In genomic region chr4:52917311-52917688, GRCm38 (mm10) we compare ENCODE assay signal across 42 mouse cellular contexts. TPM values are rescaled to one million over a fixed set of nuclear protein-coding genes. Genes with fewer than 3 reads are reported as not detected.
"Had no signal": no experiment of that assay in that cellular context is flagged by ENCODE, and none has a peak within 500 bp of the region (broad histone marks: within the 10 kb centered on the region; RNA-seq: fewer than 3 reads in every experiment).

No protein-coding gene starts in this region.

- H3K27me3 ChIP-seq: heart, embryonic 13.5 days; heart, embryonic 15.5 days; hindbrain, embryonic 13.5 days; hindbrain, embryonic 15.5 days; kidney, embryonic 15.5 days; limb, embryonic 13.5 days; limb, embryonic 15.5 days; liver, embryonic 13.5 days had no signal

- H3K4me2 ChIP-seq: heart, embryonic 11.5 days; heart, embryonic 13.5 days; heart, embryonic 15.5 days; hindbrain, embryonic 13.5 days; hindbrain, embryonic 15.5 days; kidney, embryonic 15.5 days; limb, embryonic 13.5 days; limb, embryonic 15.5 days; liver, embryonic 11.5 days; liver, embryonic 13.5 days had no signal

- H3K4me3 ChIP-seq: heart, embryonic 13.5 days; heart, embryonic 15.5 days; hindbrain, embryonic 13.5 days; hindbrain, embryonic 15.5 days; kidney, embryonic 15.5 days; limb, embryonic 13.5 days; limb, embryonic 15.5 days; liver, embryonic 13.5 days had no signal

- H3K4me1 ChIP-seq: heart, embryonic 13.5 days; heart, embryonic 15.5 days; hindbrain, embryonic 13.5 days; hindbrain, embryonic 15.5 days; kidney, embryonic 15.5 days; limb, embryonic 13.5 days; limb, embryonic 15.5 days had no signal

- H3K36me3 ChIP-seq: heart, embryonic 13.5 days; heart, embryonic 15.5 days; hindbrain, embryonic 13.5 days; hindbrain, embryonic 15.5 days; kidney, embryonic 15.5 days; limb, embryonic 13.5 days; limb, embryonic 15.5 days; liver, embryonic 13.5 days had no signal

- H3K9me3 ChIP-seq: heart, embryonic 13.5 days; heart, embryonic 15.5 days; hindbrain, embryonic 13.5 days; hindbrain, embryonic 15.5 days; kidney, embryonic 15.5 days; limb, embryonic 13.5 days; limb, embryonic 15.5 days; liver, embryonic 13.5 days had no signal

- H3K9ac ChIP-seq: heart, embryonic 13.5 days; heart, embryonic 15.5 days; hindbrain, embryonic 13.5 days; hindbrain, embryonic 15.5 days; kidney, embryonic 15.5 days; limb, embryonic 13.5 days; limb, embryonic 15.5 days; liver, embryonic 13.5 days had no signal

- ATAC-seq: hindbrain, postnatal 0 days; intestine, embryonic 16.5 days had no signal

- H3K27ac ChIP-seq: heart, embryonic 13.5 days; heart, embryonic 15.5 days; hindbrain, embryonic 13.5 days; hindbrain, embryonic 15.5 days; hindbrain, postnatal 0 days; kidney, embryonic 15.5 days; kidney, postnatal 0 days; limb, embryonic 13.5 days; limb, embryonic 15.5 days; liver, embryonic 13.5 days had no signal

- DNase-seq: gastrocnemius, postnatal 14 days; gastrocnemius, postnatal 36 days; heart, adult 18-20 months; heart, postnatal 14 days; heart, postnatal 36 days; kidney, adult 11 months; kidney, adult 2 months; kidney, adult 9 months; kidney, postnatal 14 days; kidney, postnatal 36 days; layer of hippocampus, adult 9-11 months; layer of hippocampus, postnatal 36 days; left cerebral cortex, postnatal 4 days; liver, embryonic 13.5 days had no signal

RNA-seq across cellular contexts. Expression of gene Olfr272, which starts 1.7 kb away (rescaled TPM):
- total RNA-seq: gastrocnemius, adult 18-20 months; gastrocnemius, adult 8-10 months; gastrocnemius, postnatal 14 days; gastrocnemius, postnatal 36 days; heart, adult 18-20 months; heart, adult 8-10 months; heart, postnatal 14 days; heart, postnatal 36 days; hematopoietic stem cell, adult 5-6 weeks; hindbrain, postnatal 0 days; layer of hippocampus, adult 18-20 months; layer of hippocampus, adult 8-10 months; layer of hippocampus, postnatal 36 days; left cerebral cortex, adult 18-20 months; left cerebral cortex, adult 8-10 months; left cerebral cortex, postnatal 10 days; left cerebral cortex, postnatal 25 days; left cerebral cortex, postnatal 4 days had no signal
- polyA plus RNA-seq: heart, embryonic 11.5 days; heart, embryonic 13.5 days; heart, embryonic 15.5 days; heart, postnatal 0 days; hindbrain, embryonic 11.5 days; hindbrain, embryonic 13.5 days; hindbrain, embryonic 15.5 days; hindbrain, postnatal 0 days; intestine, embryonic 14.5 days; intestine, embryonic 16.5 days; kidney, adult 2 months; kidney, embryonic 15.5 days; kidney, postnatal 0 days; large intestine, adult 2 months; limb, embryonic 11.5 days; limb, embryonic 13.5 days; limb, embryonic 15.5 days; liver, embryonic 11.5 days; liver, embryonic 13.5 days had no signal

RNA-seq across cellular contexts. Expression of gene Olfr270, which starts 47.0 kb away (rescaled TPM):
- total RNA-seq: gastrocnemius, adult 18-20 months; gastrocnemius, adult 8-10 months; gastrocnemius, postnatal 14 days; gastrocnemius, postnatal 36 days; heart, adult 18-20 months; heart, adult 8-10 months; heart, postnatal 14 days; heart, postnatal 36 days; hematopoietic stem cell, adult 5-6 weeks; hindbrain, postnatal 0 days; layer of hippocampus, adult 18-20 months; layer of hippocampus, adult 8-10 months; layer of hippocampus, postnatal 36 days; left cerebral cortex, adult 18-20 months; left cerebral cortex, adult 8-10 months; left cerebral cortex, postnatal 10 days; left cerebral cortex, postnatal 25 days; left cerebral cortex, postnatal 4 days had no signal
- polyA plus RNA-seq: heart, embryonic 11.5 days; heart, embryonic 13.5 days; heart, embryonic 15.5 days; heart, postnatal 0 days; hindbrain, embryonic 11.5 days; hindbrain, embryonic 13.5 days; hindbrain, embryonic 15.5 days; hindbrain, postnatal 0 days; intestine, embryonic 14.5 days; intestine, embryonic 16.5 days; kidney, adult 2 months; kidney, embryonic 15.5 days; kidney, postnatal 0 days; large intestine, adult 2 months; limb, embryonic 11.5 days; limb, embryonic 13.5 days; limb, embryonic 15.5 days; liver, embryonic 11.5 days; liver, embryonic 13.5 days had no signal

RNA-seq across cellular contexts. Expression of gene Olfr273, which starts 58.3 kb away (rescaled TPM):
- total RNA-seq: gastrocnemius, adult 18-20 months; gastrocnemius, adult 8-10 months; gastrocnemius, postnatal 14 days; gastrocnemius, postnatal 36 days; heart, adult 18-20 months; heart, adult 8-10 months; heart, postnatal 14 days; heart, postnatal 36 days; hematopoietic stem cell, adult 5-6 weeks; hindbrain, postnatal 0 days; layer of hippocampus, adult 18-20 months; layer of hippocampus, adult 8-10 months; layer of hippocampus, postnatal 36 days; left cerebral cortex, adult 18-20 months; left cerebral cortex, adult 8-10 months; left cerebral cortex, postnatal 10 days; left cerebral cortex, postnatal 25 days; left cerebral cortex, postnatal 4 days had no signal
- polyA plus RNA-seq: gonadal fat pad, adult 2 months; heart, embryonic 11.5 days; heart, embryonic 13.5 days; heart, embryonic 15.5 days; heart, postnatal 0 days; hindbrain, embryonic 11.5 days; hindbrain, embryonic 13.5 days; hindbrain, embryonic 15.5 days; hindbrain, postnatal 0 days; intestine, embryonic 14.5 days; intestine, embryonic 16.5 days; kidney, adult 2 months; kidney, embryonic 15.5 days; kidney, postnatal 0 days; large intestine, adult 2 months; limb, embryonic 11.5 days; limb, embryonic 13.5 days; limb, embryonic 15.5 days; liver, embryonic 11.5 days; liver, embryonic 13.5 days had no signal
